Mouse (Mus musculus): ENCODE data around the gene Pkhd1. TPM values are rescaled to one million over a fixed set of nuclear protein-coding genes. Genes with fewer than 3 reads are reported as not detected.

Pkhd1 gene
- not detected in 2 replicates for polyA plus RNA-seq (2015; fragmentation: Nextera tagmentation; extraction: Ambion mirVana)

DNA sequence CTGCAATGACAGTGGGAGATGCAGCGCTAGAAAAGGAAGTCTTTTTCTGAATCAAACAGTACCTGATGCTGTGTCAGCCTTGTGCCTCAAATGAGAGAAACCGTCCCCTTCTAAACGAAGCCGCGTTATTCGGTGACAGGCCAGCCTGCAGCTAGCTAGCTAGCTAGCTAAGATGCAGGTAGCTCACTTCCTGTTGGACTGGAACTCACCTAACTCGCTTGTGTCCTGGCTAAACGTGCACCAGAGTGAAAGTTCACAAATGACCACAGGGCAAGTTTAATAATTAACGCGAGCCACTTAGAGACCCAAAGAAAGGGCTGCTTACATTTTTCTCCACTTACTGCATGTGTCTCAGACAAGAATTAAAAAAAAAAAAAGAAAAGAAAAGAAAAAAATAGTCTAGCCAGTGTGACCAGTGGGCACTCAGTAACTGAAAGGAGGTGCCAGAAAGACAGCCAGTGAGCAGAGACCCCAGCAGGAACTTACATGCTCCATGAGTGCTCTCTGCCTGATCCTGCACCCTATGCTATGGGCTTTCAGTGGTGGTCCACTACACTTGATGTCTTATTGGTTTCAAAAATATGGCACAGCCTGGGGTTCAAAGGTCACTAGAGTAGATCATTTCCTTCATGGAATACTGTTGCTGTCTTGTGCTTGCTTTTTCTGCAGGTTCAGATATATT lies at the start of gene Pkhd1:
Pkhd1 (minus strand) TSS at position 216 of the 682 bp plus-strand sequence.
- Histone ChIP-seq H3K4me1 (no peaks in the 10 kb centered on the region), H3K4me3 (no peak within 1 kb of the TSS), H3K9ac (no peak within 1 kb of the TSS), H3K9me3 (replicated peaks) (no peaks in the 10 kb centered on the region), H3K36me3 (ENCODE audit: poor library complexity, severe bottlenecking) (no peaks in the 10 kb centered on the region), H3K27ac (no peak within 1 kb of the TSS), H3K4me2 (no peak within 1 kb of the TSS), H3K27me3 (no peaks in the 10 kb centered on the region)
- no peak for ATAC-seq
- WGBS = 84% methylated on average over 10 of the region's 10 CpGs

DNA sequence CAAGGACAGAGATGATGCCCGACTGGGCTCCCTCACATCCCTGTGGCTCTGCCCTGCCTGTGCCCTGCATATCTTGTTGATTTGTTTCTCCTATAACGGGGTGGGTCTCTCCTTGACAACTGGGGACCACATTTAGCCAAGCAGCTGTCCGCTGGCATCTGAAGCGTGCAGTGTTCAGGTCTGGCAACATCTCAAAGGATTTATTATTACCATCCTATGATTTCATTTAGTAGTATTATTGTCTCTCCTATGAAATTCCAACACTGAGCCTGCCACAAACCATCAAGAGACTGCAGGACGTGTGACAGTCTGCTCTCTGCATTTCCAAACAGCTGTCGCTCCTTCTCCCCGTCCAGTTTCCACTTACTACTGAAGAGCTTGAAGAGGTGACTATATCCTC lies 49.7 kb upstream of the Pkhd1 start:
- H3K27ac ChIP-seq = no peak overlapping the region
- ATAC-seq = no peak
- WGBS = 86% methylated on average over 7 of the region's 7 CpGs

DNA sequence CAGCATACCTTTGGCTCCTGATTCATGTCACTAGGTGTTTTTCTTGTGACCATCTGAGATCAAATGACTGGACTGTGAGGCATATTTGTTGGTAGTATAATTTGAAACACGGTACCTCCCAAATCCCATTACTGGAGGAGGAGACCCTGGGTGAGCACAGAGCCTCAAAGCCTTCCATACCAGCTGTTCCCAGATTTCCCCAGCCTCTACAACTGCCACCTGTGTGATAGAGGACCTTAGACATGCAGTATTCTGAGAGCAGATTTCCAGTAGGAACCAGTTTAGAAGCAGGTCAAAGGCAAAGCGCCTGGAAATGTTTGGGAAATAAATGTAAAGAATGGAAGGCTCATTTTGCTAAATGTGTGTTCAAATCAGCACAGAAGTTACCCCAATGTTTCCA lies 48.4 kb upstream of the Pkhd1 start:
- no peaks in the 10 kb centered on the region for H3K4me1 ChIP-seq
- ATAC-seq = no peak
- no peaks in the 10 kb centered on the region for H3K9me3 ChIP-seq (replicated peaks)
- H3K27ac ChIP-seq = no peak overlapping the region
- no peak overlapping the region for H3K9ac ChIP-seq
- no peaks in the 10 kb centered on the region for H3K27me3 ChIP-seq
- no peak overlapping the region for H3K4me2 ChIP-seq
- 94% methylated on average over 2 of the region's 2 CpGs for WGBS
- no peak overlapping the region for H3K4me3 ChIP-seq
- H3K36me3 ChIP-seq (ENCODE audit: poor library complexity, severe bottlenecking) = no peaks in the 10 kb centered on the region

More for the DNA sequence above, 49.7 kb upstream of the Pkhd1 start:
- Histone ChIP-seq H3K9ac (no peak overlapping the region), H3K9me3 (replicated peaks) (no peaks in the 10 kb centered on the region), H3K27me3 (no peaks in the 10 kb centered on the region), H3K4me1 (no peaks in the 10 kb centered on the region), H3K36me3 (ENCODE audit: poor library complexity, severe bottlenecking) (no peaks in the 10 kb centered on the region), H3K4me2 (no peak overlapping the region), H3K4me3 (no peak overlapping the region)

DNA sequence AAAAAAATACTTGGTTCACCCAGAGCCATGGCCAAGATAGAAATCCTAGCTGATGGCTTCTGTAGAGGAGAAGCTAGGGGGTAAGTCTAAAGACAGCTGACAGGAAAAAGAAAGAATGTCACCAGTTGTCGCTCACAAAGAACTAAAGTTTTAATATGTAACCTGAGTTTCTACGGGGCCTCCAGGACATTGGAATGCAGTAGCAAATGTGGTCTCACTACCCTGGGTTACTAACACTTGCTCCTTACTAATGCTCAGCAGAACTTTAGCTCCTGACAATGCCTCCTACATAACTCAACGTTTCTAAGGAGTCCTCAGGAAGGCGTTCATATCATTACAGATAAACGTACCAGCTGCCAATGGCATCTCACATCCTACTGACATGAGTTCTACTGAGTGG lies 37.2 kb upstream of the Pkhd1 start:
- H3K27me3 ChIP-seq = no peaks in the 10 kb centered on the region
- H3K4me1 ChIP-seq = no peaks in the 10 kb centered on the region
- no peak overlapping the region for H3K9ac ChIP-seq
- H3K9me3 ChIP-seq (replicated peaks) = no peaks in the 10 kb centered on the region
- no peak overlapping the region for H3K4me3 ChIP-seq
- no peak overlapping the region for H3K4me2 ChIP-seq
- no peaks in the 10 kb centered on the region for H3K36me3 ChIP-seq (ENCODE audit: poor library complexity, severe bottlenecking)
- ATAC-seq = no peak
- H3K27ac ChIP-seq = no peak overlapping the region
- 83% methylated on average over 5 of the region's 5 CpGs for WGBS

DNA sequence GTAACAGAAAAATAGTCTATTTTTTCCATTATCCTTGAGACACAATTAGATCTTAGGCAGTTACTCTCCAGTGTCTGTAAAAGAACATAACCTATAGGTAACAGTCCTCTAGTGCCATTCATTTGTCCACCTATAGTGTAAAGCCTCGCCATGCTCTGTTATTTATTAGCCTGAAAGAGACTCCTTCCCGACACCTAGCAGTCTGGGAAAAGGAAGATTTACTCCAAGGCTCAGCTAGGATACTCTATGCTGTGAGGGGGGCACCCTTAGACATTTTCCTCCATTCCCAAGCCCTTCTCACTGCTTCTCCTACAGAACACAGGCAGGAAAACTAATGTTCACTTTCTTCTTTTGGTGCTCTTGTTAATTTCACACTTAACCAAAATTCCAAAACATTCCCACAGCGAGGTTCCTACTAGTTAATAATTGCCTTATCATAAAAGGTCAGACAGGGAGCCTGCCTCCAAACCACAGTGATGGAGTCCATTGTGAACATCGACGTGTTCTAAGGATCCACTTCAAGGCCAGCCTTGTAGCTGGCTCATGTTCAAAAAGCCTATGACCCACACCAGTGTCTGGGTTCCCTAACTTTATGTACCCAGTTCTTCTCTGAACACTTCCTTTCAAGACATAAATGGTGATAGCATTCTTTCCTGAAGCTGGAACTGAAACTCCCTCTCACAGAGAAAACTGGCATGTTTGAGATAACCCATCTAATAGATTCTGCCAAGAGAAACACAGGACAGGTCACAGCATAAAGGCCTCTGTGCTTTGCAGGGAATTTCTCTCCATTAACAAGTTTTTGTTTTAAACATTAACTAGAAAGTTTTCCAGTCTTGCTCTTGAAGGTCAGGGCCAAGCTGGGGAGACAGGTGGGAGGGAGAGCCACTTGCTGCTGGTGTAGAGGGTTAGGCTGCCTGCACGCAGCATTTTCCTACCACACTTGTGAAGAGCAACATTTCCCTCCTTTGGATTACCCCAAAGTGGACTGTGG lies 35.9 kb upstream of the Pkhd1 start:
- Histone ChIP-seq H3K36me3 (ENCODE audit: poor library complexity, severe bottlenecking) (no peaks in the 10 kb centered on the region), H3K27me3 (no peaks in the 10 kb centered on the region), H3K4me3 (no peak overlapping the region), H3K9me3 (replicated peaks) (no peaks in the 10 kb centered on the region), H3K4me2 (no peak overlapping the region), H3K27ac (no peak overlapping the region), H3K9ac (no peak overlapping the region), H3K4me1 (no peaks in the 10 kb centered on the region)
- no peak for ATAC-seq
- 79% methylated on average over 6 of the region's 6 CpGs for WGBS

DNA sequence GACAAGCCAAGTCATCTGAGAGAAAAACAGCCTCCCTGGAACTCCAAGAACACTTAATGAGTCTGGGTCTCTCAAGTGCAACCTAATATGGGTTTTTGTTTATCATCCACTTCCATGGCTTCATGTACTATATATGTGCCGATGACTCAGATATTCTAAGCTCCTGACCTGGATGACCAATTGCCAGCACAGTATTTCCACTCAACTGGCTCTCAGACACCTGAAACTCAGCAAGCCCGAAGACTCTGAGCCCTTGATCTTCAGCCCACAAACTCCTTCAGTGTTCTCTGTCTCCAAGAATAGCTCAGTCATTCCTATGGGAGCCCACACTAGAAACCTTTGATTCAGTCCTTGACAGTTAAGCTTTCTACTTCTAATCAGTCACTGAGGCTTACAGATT lies 17.0 kb upstream of the Pkhd1 start:
- 87% methylated on average over 2 of the region's 2 CpGs for WGBS
- Histone ChIP-seq H3K36me3 (ENCODE audit: poor library complexity, severe bottlenecking) (no peaks in the 10 kb centered on the region), H3K9me3 (replicated peaks) (no peaks in the 10 kb centered on the region), H3K4me2 (no peak overlapping the region), H3K9ac (no peak overlapping the region), H3K4me1 (no peaks in the 10 kb centered on the region), H3K27me3 (no peaks in the 10 kb centered on the region), H3K27ac (no peak overlapping the region), H3K4me3 (no peak overlapping the region)
- ATAC-seq = no peak

DNA sequence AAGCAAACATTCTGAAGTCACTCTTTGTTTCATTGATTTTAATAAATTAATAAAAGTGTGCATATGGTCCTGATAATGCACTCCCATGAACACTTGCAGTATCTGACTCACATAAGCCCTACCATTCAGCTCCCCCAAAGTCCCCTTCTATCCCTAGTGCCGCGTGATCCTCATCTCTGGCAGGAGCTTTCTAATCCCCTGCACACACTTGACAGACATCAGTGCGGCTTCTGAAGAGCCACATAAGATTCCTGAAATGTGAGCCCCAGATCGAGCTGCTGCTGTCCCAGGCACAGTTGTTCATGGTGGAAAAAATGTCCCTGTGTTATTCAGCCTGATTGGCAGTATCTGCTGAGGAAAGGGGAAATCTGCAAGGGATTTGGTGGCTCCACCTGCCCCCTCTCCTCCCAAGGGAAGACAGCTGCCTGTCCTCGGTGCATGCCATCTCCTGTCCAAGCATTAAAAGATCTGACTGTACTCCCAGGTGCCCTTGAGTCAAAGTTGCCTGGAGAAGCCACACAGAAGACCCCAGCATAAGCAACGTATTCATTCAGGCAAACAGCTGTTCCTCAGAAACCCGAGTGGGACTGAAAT lies 15.5 kb upstream of the Pkhd1 start:
- H3K4me3 ChIP-seq = no peak overlapping the region
- H3K36me3 ChIP-seq (ENCODE audit: poor library complexity, severe bottlenecking) = no peaks in the 10 kb centered on the region
- no peaks in the 10 kb centered on the region for H3K9me3 ChIP-seq (replicated peaks)
- ATAC-seq = no peak
- no peaks in the 10 kb centered on the region for H3K27me3 ChIP-seq
- no peak overlapping the region for H3K9ac ChIP-seq
- 82% methylated on average over 7 of the region's 7 CpGs for WGBS
- H3K4me2 ChIP-seq = no peak overlapping the region
- no peaks in the 10 kb centered on the region for H3K4me1 ChIP-seq
- no peak overlapping the region for H3K27ac ChIP-seq

DNA sequence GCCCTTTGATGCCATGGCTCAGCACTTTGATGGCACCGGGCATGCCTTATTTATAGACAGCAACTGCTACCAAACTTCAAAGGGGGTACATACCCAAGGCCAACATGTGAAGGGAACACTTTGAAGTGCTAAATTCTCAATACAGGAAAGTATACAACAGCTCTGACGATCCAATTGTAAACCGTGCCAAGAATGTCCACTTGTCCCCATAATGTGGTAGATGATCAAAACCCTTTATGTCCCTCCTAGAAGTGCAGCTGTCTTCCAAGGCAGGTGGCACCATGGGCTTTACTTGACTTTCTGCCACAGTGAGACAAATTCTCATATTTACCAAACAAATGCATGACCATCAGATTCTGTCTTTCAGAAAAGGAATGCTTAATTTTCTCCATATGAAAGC lies 6.7 kb upstream of the Pkhd1 start:
- Histone ChIP-seq H3K4me1 (no peaks in the 10 kb centered on the region), H3K4me3 (no peak overlapping the region), H3K27ac (no peak overlapping the region), H3K9me3 (replicated peaks) (no peaks in the 10 kb centered on the region), H3K4me2 (no peak overlapping the region), H3K36me3 (ENCODE audit: poor library complexity, severe bottlenecking) (no peaks in the 10 kb centered on the region), H3K9ac (no peak overlapping the region), H3K27me3 (no peaks in the 10 kb centered on the region)
- ATAC-seq = no peak
- WGBS = 91% methylated on average over 3 of the region's 3 CpGs

DNA sequence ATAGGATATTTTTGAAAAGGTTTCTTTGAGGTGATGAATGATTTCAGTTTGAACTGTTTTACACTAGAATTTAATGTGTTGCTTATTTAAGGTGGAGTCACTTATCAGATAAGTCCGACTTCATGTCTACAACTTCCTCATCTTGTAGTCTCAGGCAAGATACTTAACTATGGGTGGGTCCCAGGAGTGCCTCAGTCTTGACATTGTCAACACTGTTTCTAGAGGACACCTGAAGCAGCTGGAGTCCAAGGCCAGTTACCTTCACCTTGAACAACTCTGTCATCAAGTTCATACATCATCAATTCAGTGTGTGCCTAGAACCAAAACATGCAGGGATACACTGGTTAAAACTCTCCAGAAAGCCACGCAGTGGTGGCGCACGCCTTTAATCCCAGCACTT lies 5.5 kb upstream of the Pkhd1 start:
- no peak overlapping the region for H3K27ac ChIP-seq
- no peak overlapping the region for H3K9ac ChIP-seq
- no peak for ATAC-seq
- H3K4me1 ChIP-seq = no peaks in the 10 kb centered on the region
- H3K27me3 ChIP-seq = no peaks in the 10 kb centered on the region
- H3K36me3 ChIP-seq (ENCODE audit: poor library complexity, severe bottlenecking) = no peaks in the 10 kb centered on the region
- 93% methylated on average over 4 of the region's 4 CpGs for WGBS
- no peak overlapping the region for H3K4me3 ChIP-seq
- H3K4me2 ChIP-seq = no peak overlapping the region
- H3K9me3 ChIP-seq (replicated peaks) = no peaks in the 10 kb centered on the region

DNA sequence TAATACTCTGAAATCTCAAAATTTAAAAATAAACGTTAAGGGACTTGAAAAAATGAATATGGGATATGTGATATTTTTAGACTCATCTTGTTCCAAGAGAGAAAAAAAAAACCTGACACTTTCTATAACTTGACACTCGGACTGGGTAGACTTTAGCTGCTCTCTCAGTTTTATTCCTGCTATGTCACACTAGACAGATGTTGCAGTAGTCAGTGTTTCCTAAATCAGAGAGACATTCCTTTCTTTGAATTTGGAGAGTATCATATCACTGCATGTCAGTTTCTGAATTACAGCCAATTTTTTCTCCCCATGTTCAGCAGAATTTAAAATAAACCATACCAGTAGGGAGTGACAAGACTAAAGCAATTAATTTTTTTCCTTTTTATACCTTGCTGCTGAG lies 2.7 kb upstream of the Pkhd1 start:
- no peaks in the 10 kb centered on the region for H3K4me1 ChIP-seq
- no peak overlapping the region for H3K9ac ChIP-seq
- no peaks in the 10 kb centered on the region for H3K9me3 ChIP-seq (replicated peaks)
- ATAC-seq = no peak
- no peak overlapping the region for H3K4me2 ChIP-seq
- H3K36me3 ChIP-seq (ENCODE audit: poor library complexity, severe bottlenecking) = no peaks in the 10 kb centered on the region
- no peak overlapping the region for H3K4me3 ChIP-seq
- H3K27me3 ChIP-seq = no peaks in the 10 kb centered on the region
- H3K27ac ChIP-seq = no peak overlapping the region
- 87% methylated on average over 2 of the region's 2 CpGs for WGBS

DNA sequence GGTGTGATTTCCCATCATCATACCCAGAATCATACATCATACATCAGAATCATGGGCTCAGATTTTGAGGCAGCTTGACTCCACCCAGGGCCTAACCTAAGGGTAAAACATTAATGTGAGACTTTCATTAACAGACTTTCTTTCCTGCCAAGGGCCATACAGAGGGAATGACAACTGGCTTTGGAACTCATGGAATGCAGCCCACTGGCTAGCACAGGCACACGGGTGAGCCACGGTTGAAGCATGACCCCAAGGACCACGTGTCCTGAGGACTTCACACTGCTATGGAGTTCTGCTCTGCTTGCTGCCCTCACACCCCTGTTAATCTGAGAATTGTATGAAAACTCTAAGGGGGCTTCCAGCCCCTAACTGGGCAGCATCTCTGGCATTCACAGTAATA lies 1.5 kb upstream of the Pkhd1 start:
- Histone ChIP-seq H3K9me3 (replicated peaks) (no peaks in the 10 kb centered on the region), H3K36me3 (ENCODE audit: poor library complexity, severe bottlenecking) (no peaks in the 10 kb centered on the region), H3K9ac (no peak overlapping the region), H3K4me1 (no peaks in the 10 kb centered on the region), H3K4me3 (no peak overlapping the region), H3K27ac (no peak overlapping the region), H3K4me2 (no peak overlapping the region), H3K27me3 (no peaks in the 10 kb centered on the region)
- WGBS = 83% methylated on average over 3 of the region's 3 CpGs
- no peak for ATAC-seq

DNA sequence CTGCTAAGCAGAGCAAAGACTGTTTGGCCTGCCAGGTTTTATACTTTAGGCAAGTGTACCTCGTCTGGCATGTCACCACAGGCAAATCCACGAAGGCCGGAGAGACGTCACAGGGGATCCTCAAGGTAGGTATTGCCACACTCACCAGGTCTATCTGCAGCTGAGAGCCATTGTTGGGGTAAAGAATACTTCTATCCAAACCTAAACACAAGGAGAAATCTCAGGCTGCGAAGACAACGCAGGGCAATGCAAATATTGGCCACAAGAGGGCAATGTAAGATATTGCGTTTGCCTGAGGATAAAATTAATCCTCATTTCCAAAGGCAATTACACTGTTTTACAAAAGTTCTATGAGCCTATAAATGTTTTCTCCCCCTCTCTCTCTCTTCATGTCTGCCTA lies 5.2 kb downstream of the Pkhd1 start:
- Histone ChIP-seq H3K9ac (no peak overlapping the region), H3K9me3 (replicated peaks) (no peaks in the 10 kb centered on the region), H3K4me3 (no peak overlapping the region), H3K27me3 (no peaks in the 10 kb centered on the region), H3K4me2 (no peak overlapping the region), H3K4me1 (no peaks in the 10 kb centered on the region), H3K36me3 (ENCODE audit: poor library complexity, severe bottlenecking) (no peaks in the 10 kb centered on the region), H3K27ac (no peak overlapping the region)
- WGBS = 27% methylated on average over 7 of the region's 7 CpGs
- peak; percentile 62 for ATAC-seq

All from forebrain, embryonic 13.5 days (tissue).